Mouse (Mus musculus): ENCODE results near the gene Rgs8.

DNA sequence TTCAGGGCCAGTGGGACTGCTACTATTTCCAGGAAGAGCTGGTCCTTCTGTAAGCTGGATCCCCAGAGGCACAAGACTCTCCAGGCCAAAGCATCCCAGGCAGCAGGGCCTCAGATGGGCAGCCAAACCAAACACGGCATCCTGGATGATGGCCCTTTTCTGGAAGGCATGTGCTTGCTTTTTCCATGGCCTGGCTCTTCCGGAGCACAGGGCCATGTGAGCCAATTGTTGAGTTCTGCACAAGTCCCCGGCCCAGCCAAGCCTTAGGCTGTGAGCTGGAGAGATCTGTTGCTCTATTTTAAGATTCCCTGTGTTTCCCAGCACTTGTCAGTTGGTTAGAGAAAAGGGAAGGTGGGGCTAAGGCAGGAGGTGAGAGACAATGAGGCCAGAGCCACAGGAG, 77.8 kb downstream of the Rgs8 start:
- no peak for TF ChIP-seq POLR2A (IDR thresholded peaks at IDR 0.05; ENCODE audit: extremely low read depth, insufficient read depth, low read length)
- no peak for TF ChIP-seq CTCF (IDR thresholded peaks at IDR 0.05; ENCODE audit: extremely low read depth, insufficient read depth, low read length)
